Mouse (Mus musculus) neutrophil, adult 5-6 weeks (primary cell): Measurements from ENCODE around the gene Parn. TPM values are rescaled to one million over a fixed set of nuclear protein-coding genes. Genes with fewer than 3 reads are reported as not detected.
"Not testable (repeated sequence)": the region's sequence is repeated elsewhere in the genome, so short reads cannot be mapped to it uniquely, and the experiment has no call there.

Experiments
- ATAC-seq: fragments of 151-379, 151-347 bp; 2 replicates; pipeline ENCODE4 v1.8.0; 2017; ENCODE audit warnings: mild to moderate bottlenecking, moderate TSS enrichment; ENCODE audit not compliant: insufficient number of reproducible peaks, poor library complexity, low FRiP score, severe bottlenecking; ENCODE audit errors: extremely low read depth
- total RNA-seq: library from RNA; stranded (forward); fragments of 200-1000 nt; gene quantifications from 2 replicates; pipeline ENCODE4 v1.2.3, GENCODE M21; 2017

Parn gene
- total RNA-seq, 1 experiment from 2014 or later, result 29.1 TPM

DNA sequence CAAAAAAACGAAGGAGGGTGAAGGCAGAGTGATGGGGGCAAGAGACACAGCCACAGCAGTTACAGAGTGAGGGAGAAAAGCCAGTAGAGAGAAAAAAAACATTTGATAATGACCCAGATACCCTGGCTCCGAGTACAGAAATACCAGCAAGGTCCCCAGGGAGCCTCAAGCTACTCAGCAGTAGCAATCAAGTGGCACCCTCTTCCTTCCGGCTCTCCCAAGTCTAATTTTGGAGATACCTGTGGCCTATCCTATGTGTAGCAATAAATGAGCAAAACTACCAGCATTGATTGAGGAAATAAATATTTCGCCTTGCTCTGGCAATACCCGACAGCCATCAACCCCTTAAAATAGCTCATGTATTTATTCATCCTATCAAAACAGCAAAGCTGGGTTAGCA is 28.5 kb downstream of the Parn start:
- no peak for ATAC-seq

DNA sequence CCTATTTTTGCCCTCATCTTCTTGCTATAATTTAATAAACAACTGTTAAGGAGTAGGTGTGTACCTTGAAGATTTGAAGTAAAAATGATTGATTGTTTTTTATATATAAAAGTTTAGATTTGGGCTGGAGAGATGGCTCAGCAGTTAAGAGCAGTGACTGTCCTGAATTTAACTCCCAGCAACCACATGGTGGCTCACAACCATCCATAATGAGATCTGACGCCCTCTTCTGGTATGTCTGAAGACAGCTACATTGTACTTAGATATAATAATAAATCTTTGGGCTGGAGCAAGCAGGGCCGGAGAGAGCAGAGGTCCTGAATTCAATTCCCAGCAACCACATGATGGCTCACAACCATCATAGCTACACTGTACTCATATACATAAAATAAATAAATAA is 29.8 kb downstream of the Parn start:
- not testable (repeated sequence) for ATAC-seq

DNA sequence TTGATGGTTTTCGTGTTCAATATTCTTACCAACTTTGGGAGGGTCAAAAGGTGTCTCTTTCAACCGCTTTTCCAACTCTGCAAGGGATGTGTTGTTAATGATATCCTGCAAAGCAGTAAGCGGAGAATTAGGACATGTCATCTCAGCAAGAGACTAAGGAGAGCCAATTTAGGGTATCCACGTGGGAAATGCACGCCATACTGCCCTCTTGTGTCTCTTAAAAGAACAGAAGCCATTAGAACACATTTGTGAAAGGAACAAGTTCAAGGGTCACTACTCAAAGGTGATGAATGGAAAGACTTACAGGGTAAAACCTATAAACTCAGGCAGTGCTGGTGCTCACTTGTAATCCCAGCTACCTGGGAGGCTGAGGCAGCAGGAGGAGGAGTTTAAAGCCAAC is 39.6 kb downstream of the Parn start:
- ATAC-seq, result no peak

DNA sequence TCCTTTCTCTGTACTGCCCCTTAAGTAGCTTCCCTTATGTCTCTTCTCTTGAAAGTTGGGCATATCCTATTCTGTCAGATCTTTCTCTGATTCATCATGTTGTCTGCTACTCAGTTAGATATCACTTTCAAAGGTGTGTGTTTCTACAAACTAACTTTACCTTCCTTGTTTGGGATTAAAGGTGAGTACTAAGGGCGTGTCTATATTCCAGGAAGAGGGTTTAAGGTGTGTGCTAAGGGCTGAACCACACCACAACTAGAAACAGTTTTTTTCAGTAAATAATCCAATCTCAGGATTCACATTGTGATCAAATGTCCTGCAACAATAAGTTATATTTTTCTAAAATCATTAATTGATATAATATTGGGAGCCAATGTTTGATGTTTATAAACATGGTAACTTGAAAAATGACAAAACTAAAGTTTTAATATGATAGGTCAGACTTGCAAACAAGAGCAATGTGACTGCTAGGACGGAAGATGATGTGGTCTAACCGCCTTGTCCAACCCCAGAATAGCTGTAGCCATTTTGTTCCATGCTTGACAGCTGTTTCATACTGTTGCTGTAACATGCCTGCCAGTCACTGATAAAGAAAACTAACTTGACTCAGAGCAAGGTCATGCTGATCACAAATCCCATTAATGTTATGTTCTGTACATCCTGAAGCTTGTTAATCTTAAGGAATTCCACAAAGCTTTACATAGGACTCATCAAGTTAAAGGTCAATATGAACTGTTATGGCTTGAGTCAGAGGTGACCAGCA is 46.0 kb downstream of the Parn start:
- no peak for ATAC-seq

DNA sequence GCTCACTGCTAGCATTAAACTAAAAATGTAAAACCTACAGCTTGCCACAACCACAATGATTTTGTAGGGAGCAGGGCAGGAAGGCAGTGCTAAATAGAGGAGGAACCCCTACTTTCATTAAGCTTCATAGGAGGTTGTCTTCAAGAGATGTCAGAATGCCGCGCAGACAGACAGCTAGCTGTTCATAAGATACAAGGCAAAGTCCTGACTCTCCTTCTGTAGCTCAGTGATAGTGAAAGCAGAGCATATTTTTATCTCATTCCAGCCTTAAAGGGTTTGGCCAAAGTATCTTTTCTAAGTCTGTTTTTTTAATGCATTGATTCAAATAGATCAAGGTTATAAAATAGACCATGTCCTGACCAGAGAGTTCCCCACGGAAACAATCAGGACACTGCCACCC is 47.8 kb downstream of the Parn start:
- no peak for ATAC-seq

DNA sequence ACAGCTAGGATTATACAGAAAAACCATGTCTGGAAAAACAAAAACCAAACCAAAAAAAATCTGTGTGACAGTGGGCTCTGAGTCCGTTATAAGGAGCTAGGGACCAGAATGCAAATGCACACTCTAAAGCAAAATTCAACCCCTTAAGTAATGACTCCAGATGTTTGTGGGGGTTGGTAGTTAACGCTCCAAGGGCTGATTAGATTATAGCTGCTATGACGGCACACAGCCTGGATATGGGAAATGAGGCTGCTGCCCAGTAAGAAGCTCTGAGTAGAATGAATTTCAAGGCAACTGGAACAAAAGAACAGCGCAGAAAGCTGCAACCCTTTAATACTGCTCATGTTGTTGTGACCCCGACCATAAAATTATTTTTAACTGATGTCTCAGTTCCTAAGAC is 52.7 kb downstream of the Parn start:
- no peak for ATAC-seq

DNA sequence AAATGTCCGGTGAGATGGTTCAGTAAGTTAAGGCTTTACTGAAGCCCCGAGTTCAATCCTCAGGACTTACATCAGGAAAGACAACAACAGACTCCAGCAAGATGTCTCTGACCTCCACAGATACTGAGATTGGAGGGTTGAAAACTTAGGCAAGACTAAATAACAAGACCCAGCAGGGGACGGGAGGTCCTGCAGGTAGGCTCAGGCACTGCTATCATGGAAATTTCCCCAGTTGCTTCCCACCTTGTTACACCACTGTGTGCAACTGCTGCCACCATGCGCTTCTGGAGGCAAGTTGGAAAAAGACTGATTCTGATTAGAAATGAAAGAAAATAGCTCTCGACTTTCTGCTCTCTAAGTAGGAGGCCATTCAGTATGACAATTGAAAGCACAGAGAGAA is 55.4 kb downstream of the Parn start:
- no peak for ATAC-seq

DNA sequence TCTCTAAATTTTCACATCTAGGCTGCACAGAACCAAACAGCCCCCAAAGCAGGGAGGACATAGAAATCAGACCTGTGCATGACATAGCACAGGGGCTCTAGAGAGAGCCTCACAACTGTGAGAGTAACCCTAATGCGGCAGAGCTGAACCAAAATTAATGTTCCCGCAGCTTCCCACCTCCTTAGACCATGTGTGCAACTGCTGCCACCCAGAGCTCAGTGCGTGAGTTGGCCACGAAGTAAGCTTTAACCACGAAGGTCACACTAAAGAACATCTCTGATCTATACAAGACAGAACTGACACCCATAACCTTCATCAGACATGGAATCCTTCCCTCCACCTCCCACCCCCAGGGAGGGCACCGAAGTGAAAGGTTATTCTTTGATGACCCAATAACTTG is 55.9 kb downstream of the Parn start:
- ATAC-seq, result no peak

DNA sequence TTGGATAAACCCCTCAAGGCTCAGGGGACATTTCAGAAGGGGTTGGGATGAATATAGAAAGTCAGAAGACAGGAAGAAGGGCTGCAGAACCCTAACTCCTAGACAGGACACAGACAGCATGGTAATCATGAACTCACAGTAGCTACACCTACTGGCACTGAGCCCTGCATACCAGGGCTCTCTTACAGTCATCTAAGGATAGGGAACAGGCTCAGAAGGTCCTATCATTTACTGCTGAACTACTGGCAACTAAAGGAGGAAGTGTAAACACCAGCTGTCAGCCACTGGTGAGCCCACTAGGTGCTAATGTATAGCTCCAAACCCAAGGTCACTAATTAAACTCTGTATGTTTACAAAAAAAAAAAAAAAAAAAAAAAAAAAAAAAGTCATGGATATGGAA is 56.6 kb downstream of the Parn start:
- ATAC-seq, result no peak

DNA sequence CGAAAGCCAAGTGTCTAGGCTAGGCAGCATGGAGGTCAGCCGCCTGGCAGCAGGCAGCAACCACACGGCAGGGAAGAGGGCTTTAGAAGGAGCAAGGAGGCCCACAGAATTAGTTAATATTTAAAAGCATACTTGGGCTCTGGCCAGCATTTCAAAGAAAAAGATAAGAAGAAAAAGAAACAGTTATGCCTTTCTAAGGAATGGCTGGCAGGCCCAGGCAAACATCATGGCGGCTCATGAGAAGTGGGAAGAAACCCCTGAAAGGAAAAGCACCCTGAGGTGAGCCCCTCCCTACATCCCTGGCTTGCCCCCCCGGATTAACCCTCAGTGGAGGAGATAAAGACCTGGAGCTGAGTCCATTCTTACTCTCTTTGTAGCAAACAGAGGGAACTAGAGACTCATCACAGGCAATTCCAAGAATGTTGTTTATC is 57.0 kb downstream of the Parn start:
- ATAC-seq, result no peak

DNA sequence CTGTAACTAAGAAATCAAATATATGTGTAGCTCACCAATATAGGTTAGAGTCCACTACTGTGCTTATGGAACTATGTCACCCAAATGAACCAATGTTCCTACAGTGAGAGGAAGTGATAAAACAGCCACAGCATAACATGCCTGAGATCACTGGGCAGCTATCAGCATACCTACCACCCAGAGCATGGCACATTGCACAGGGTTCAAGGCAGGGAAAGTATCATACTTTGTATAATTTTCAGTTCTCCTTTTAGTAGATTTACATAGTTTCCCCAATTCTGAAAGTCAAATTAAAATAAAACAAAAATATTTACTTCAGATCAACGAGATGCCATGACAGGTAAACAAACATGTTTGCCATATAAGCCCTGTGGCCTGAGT is 59.3 kb downstream of the Parn start:
- ATAC-seq, result no peak

DNA sequence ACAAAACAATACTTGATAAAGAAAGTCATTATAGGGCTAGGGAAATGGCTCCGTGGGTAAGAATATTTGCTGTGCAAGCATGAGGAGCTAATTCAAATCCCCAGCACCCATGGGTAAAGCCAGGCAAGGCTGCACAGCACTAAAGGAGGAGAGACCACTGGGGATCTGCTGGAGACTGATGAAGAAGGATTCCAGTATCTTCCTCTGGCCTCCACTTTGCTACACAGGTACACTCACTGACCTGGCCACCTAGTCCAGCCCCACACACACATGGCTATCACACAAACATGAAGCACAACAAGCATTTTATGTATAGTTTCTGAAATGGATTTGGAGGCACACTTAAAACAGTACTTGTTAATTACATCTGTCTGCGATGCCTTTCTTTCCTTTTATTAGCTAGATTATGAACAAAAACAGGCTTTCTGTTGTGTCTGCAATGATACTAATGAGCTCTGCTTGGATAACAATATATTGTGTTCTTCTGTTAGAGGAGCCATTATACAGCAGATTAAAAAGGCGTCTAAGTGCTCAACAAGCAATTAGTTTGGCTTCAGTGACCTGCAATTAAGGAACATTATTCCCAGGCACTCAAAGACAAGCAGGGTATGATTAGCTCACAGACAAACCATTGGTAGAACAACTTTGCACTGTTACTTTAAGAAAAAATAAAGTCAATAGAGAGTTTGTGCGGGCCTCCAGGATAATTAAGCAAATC is 59.8 kb downstream of the Parn start:
- no peak for ATAC-seq

DNA sequence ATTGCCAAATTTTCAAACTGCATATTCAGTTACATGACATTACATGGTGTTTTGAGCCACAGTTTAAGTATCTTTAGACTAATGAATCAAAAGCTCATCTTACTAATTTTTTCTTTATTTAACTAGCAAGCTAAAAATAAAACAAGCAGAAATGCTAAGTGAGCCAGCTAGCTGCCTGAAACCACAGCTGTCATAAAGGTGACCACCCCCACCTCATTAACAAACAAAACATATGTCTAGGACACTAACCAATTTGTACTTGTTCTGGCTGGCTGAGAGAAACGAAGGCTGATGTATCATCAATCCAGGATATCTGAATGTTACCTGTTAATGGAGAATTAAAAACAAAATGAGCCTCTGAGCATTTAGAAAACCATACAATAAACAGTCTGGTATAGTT is 65.2 kb downstream of the Parn start:
- ATAC-seq, result no peak

DNA sequence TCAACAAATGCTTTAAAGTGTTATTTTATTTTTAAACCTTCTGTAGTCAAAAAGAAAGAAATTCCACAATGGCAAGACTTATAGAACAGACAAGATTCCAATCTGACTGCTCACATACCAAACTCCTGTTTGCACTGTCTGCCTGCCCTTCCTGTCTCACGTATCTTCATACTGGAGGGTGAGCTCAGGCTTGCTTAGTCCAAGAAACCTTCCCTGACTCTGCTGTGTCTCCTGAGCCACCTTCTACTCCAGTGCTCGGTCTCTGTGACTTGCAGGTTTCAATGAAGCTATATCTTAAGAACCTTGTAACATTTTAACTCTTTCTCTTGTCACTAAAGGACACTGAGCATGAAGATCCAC is 78.9 kb downstream of the Parn start:
- no peak for ATAC-seq

DNA sequence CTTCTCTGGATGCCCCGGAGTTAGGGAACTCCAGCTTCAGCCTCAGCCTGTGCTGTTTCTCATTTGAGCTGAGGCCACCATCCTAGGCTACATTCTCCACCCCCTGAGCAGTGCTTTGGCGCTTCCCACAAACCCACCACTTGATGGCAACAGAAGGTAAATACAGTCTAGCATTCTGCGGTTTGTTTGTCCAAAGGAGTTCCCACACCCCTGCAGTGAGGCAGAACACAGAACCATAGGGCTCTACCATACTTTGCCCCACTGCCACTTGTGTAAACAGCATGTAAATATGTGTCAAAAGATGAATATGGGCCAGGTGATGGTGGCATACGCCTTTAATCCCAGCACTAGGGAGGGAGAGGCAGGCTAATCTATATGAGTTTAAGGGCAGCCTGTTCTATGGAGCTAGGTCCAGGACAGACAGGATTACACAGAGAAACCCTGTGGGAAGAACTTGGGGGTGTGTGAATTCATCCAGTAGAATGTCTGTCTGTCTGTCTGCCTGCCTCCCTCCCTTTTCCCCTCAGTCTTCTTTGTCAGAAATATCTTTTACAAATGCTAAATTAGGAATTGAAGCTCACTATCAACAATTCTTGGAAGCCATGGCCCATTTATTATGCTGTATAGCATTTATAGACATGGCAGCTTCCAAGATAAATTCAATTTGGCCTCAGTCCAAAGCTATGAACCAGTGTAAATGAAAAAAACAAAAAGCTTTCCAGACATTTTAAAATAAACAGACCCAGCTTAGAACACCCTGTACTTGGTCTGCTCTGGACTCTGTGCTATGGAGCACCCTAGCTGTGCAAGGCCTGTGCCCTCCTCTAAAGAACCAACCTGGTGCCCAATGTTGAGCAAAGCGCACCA is 79.6 kb downstream of the Parn start:
- no peak for ATAC-seq

DNA sequence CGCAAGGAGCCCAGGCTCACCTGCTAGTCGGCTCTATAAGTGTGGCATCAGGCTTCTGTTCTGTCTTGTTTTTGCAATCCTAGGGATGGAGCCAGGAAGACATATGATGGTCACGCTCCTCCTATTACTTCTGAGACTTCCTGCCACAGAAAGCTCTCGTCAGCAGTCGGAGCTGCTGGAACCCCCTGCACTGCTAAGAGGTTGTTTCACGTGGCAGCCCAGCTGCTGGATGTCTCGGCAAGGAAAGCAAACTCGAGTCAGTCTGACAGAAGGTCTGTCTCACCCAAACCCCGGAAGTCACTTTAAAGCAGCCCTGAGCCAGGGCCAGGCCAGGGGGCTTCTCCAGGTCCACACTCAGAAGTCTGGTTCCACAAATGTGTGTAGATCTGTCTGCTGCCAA is 82.7 kb downstream of the Parn start:
- ATAC-seq, result no peak

DNA sequence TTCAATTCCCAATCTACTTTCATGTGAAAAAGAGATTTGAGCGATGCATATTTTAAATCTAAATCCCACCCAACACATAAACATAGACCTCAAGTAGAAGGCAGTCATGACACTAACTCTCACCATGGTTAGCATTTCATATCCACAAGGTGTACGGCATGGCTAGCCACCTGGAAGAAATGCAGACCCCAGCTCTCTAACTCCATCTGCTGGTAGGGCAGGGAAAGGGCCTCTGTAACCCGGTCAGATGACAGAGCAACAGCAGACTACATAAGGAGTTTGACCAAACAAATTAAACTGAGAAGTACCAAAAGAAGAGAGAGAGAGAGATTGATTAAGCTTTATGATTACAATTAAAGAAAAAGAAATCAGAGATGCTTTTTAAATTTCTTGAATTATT is 87.2 kb downstream of the Parn start:
- ATAC-seq, result no peak

DNA sequence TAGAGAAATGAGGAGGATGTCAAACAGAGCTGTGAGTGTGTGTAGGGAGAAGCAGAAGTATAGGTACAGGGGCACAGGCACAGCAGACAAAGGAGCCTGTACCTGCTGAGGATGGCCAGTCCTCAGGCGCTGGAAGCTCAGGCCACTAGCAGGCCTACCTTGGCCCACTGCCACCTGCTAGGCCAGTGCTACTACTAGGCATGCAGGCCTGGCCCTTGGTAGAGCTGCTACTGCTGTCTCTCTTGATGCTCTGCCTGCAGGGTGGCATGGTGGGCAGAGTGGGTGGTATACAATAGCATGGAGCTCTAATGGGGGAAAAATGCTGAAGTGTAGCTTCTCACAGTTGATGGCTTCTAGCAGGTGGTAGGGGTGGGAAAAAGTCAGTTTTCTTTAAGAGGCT is 88.0 kb downstream of the Parn start:
- ATAC-seq, result no peak

DNA sequence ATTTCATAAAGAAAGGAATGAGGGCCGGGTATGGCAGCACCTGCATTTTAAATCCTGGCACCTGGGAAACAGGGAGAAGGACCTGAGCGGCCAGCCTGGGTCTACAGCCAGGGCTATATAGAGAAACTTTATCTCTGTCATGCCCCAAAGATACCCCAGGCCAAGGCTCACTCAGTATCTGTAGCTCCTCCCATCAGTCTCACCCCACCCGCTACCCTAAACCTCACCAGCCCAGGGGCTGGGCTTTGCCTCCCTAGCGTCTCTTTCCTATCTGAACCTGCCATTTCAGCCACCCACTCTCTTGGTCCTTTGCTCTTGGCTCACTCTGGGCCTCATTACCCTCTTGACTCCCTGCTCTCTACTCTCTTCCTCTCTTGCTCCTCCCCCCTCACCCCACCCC is 92.7 kb downstream of the Parn start:
- ATAC-seq, result no peak

DNA sequence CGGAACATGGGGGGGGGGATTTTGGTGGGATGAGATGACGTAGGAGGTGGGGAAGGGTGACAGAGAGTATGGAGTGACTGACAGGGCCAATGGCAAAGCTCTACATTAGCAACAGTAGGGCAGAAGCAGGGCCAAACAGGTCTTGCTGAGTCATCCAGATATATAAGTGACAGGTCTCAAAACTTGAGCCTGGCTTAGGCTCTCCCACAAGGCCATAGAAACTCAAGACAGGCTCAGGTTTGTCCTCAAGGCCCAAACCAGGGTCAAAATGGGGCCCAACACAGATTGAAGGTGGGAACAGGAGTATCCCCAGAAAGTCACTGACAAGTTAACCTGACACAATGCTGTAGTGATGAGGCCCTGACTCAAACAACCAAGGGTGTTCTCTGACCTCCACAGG is 99.7 kb downstream of the Parn start:
- ATAC-seq, result no peak
